Mouse (Mus musculus) limb, embryonic 15.5 days (tissue): ENCODE measurements around the gene Hyal1. TPM values are rescaled to one million over a fixed set of nuclear protein-coding genes. Genes with fewer than 3 reads are reported as not detected.

ENCODE experiments used
- ATAC-seq: fragments of 200-750 bp; cut with Nextera tagmentation; 2 replicates; pipeline ENCODE4 v1.8.0; 2017; ENCODE audit warnings: low read depth, moderate TSS enrichment; ENCODE audit not compliant: insufficient number of reproducible peaks, low FRiP score, low TSS enrichment
- H3K27ac ChIP-seq: fragments of 300-500 bp; sonication (generic); 2 replicates; pipeline ENCODE4 v1.5.1; 2015; ENCODE audit warnings: moderate library complexity, mild to moderate bottlenecking, inconsistent platforms
- H3K27me3 ChIP-seq: fragments of 300-500 bp; sonication (generic); 2 replicates; pipeline ENCODE4 v1.6.1; 2015; ENCODE audit warnings: inconsistent platforms
- H3K36me3 ChIP-seq: fragments of 300-500 bp; sonication (generic); 2 replicates; pipeline ENCODE4 v1.6.1; 2015; ENCODE audit warnings: inconsistent platforms
- H3K4me1 ChIP-seq: fragments of 300-500 bp; sonication (generic); 2 replicates; pipeline ENCODE4 v1.6.1; 2015; ENCODE audit warnings: inconsistent platforms
- H3K4me2 ChIP-seq: fragments of 300-500 bp; sonication (generic); 2 replicates; pipeline ENCODE4 v1.6.1; 2015; ENCODE audit warnings: mild to moderate bottlenecking, inconsistent platforms
- H3K4me3 ChIP-seq: fragments of 300-500 bp; sonication (generic); 2 replicates; pipeline ENCODE4 v1.5.1; 2015; ENCODE audit warnings: mild to moderate bottlenecking, inconsistent platforms
- H3K9ac ChIP-seq: fragments of 300-500 bp; sonication (generic); 2 replicates; pipeline ENCODE4 v1.6.1; 2015; ENCODE audit warnings: inconsistent platforms
- H3K9me3 ChIP-seq: fragments of 300-500 bp; sonication (generic); 2 replicates; pipeline ENCODE4 v1.6.1; 2016; ENCODE audit warnings: inconsistent platforms
- WGBS: fragments of 180-500 bp; shearing (Covaris S2); methylation state at CpG from one replicate; pipeline ENCODE4 v1.1.7; 2015; 5-methylcytosine and 5-hydroxymethylcytosine counted together
- polyA plus RNA-seq: library from polyadenylated mRNA; unstranded; fragments of >200 nt; fragmentation: Nextera tagmentation; extraction: Ambion mirVana; gene quantifications from 2 replicates; pipeline ENCODE4 v1.2.1, GENCODE M21; 2015

Gene Hyal1
- polyA plus RNA-seq, 1 experiment from 2014 or later: 12.8 TPM

GRCm38 (mm10) chr9:107606591-107606990 is 29.9 kb downstream of the Hyal1 start:
- Histone ChIP-seq H3K27me3 (no peaks in the 10 kb centered on the region), H3K9ac (no peak overlapping the region), H3K36me3 (no peaks in the 10 kb centered on the region), H3K4me3 (peak overlapping the region; percentile 31), H3K4me1 (peaks cover 87% of the 10 kb centered on the region), H3K9me3 (no peaks in the 10 kb centered on the region), H3K27ac (peak overlapping the region; percentile 69), H3K4me2 (peak overlapping the region; percentile 37)
- no peak; the same call in 1 of the 2 replicates for ATAC-seq
- 7% methylated on average over 9 of the region's 9 CpGs for WGBS

DNA sequence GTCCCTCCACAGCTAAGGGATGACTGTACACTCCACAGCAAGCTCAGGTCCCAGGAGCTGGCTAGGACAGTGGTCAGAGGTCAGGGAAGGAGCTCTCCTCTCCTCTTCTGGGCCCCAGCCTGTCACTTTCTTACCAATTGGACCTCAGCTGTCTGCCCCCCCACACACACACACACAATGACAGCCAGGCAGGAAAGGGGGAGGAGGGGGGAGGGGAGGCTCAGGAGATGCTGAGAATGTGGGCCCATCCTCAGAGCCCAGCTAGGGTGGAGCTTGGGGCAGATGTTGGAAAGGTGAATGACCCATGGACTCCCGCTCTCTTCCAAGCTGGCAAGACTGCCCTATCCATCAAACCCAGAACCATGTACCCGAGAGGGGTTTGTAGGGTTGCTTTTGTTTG is 30.3 kb downstream of the Hyal1 start:
- H3K4me2 ChIP-seq: peak overlapping the region; percentile 37
- no peaks in the 10 kb centered on the region for H3K9me3 ChIP-seq
- H3K4me1 ChIP-seq: peaks cover 89% of the 10 kb centered on the region
- H3K4me3 ChIP-seq: peak overlapping the region; percentile 31
- peak overlapping the region; percentile 69 for H3K27ac ChIP-seq
- H3K27me3 ChIP-seq: no peaks in the 10 kb centered on the region
- WGBS: 80% methylated on average over 2 of the region's 2 CpGs
- no peak overlapping the region for H3K9ac ChIP-seq
- no peaks in the 10 kb centered on the region for H3K36me3 ChIP-seq
- ATAC-seq: no peak

GRCm38 (mm10) chr9:107607653-107608245 is 31.0 kb downstream of the Hyal1 start:
- H3K9me3 ChIP-seq: no peaks in the 10 kb centered on the region
- WGBS: 55% methylated on average over 9 of the region's 9 CpGs
- no peak overlapping the region for H3K4me3 ChIP-seq
- H3K27ac ChIP-seq: peak overlapping the region; percentile 54
- peaks cover 90% of the 10 kb centered on the region for H3K4me1 ChIP-seq
- H3K9ac ChIP-seq: no peak overlapping the region
- H3K4me2 ChIP-seq: peak overlapping the region; percentile 37; the same call in 1 of the 2 replicates
- no peaks in the 10 kb centered on the region for H3K27me3 ChIP-seq
- ATAC-seq: no peak
- H3K36me3 ChIP-seq: no peaks in the 10 kb centered on the region

DNA sequence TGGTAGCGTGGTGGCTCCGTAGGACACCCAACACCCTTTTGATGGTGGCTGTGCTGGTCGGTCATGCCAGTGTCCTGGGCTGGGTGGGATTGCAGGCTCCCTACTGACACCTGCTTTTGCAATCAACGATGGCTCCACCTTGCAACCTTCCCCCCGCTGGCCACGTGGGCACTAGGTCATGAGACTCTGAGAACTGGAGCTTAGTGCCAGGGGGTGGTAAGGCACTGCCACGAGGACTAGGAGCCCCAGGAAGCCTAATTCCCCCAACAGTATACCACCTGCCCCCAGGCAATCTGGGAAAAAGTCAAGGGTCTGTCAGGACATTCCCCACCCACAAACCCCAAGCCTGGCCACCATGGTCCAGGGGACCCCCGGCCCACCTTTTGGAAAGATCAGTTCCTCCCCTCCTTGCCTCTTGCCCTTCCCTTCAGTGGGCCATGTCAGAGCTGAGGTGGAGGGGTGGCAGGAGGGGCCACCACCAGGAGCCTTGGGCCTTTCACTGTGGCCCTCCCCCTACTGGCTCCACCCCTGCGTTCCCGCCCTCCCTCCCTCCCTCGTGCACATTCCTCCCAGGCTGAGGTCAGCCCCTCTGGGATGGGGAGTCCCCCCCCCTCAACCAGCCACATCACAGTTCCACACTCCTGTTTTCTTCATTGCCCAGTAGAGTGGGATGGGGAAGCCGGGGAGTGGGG is 32.2 kb downstream of the Hyal1 start, which contains the start of gene Sema3b:
Gene Sema3b, minus strand, starts transcription at position 489 of the 692 bp plus-strand sequence.
- H3K4me2 ChIP-seq: peak within 1 kb of the TSS; percentile 37
- H3K27ac ChIP-seq: peak within 1 kb of the TSS; percentile 54
- WGBS: 34% methylated on average over 12 of the region's 12 CpGs
- H3K9ac ChIP-seq: no peak within 1 kb of the TSS
- H3K9me3 ChIP-seq: no peaks in the 10 kb centered on the region
- no peaks in the 10 kb centered on the region for H3K27me3 ChIP-seq
- H3K36me3 ChIP-seq: peaks cover 4% of the 10 kb centered on the region
- H3K4me3 ChIP-seq: no peak within 1 kb of the TSS
- H3K4me1 ChIP-seq: peaks cover 88% of the 10 kb centered on the region
- ATAC-seq: 0 out of 2 replicates have a peak, but pooled peaks have one; percentile 8

DNA sequence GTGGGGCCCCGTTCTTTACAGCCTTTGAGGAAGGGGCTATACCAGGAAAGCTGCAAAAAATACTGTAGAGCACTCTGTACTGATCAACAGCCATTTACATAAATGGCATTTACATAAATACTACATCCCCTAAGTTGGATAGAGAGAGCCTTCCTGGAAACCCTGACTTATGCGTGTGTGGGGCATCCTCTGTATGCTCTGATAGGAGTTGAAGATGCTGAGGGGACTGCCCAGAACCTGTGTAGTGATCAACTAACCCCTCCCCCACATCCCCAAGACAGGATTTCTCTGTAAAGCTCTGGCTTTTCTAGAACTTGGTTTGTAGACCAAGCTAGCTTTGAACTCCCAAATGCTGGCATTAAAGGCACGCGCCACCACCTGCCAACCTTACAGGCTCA is 32.7 kb downstream of the Hyal1 start:
- H3K27ac ChIP-seq: peak overlapping the region; percentile 54
- H3K4me3 ChIP-seq: no peak overlapping the region
- no peaks in the 10 kb centered on the region for H3K27me3 ChIP-seq
- no peak for ATAC-seq
- no peaks in the 10 kb centered on the region for H3K9me3 ChIP-seq
- peak overlapping the region; percentile 37; the same call in 1 of the 2 replicates for H3K4me2 ChIP-seq
- peaks cover 83% of the 10 kb centered on the region for H3K4me1 ChIP-seq
- WGBS: 59% methylated on average over 4 of the region's 4 CpGs
- peaks cover 10% of the 10 kb centered on the region for H3K36me3 ChIP-seq
- no peak overlapping the region for H3K9ac ChIP-seq

DNA sequence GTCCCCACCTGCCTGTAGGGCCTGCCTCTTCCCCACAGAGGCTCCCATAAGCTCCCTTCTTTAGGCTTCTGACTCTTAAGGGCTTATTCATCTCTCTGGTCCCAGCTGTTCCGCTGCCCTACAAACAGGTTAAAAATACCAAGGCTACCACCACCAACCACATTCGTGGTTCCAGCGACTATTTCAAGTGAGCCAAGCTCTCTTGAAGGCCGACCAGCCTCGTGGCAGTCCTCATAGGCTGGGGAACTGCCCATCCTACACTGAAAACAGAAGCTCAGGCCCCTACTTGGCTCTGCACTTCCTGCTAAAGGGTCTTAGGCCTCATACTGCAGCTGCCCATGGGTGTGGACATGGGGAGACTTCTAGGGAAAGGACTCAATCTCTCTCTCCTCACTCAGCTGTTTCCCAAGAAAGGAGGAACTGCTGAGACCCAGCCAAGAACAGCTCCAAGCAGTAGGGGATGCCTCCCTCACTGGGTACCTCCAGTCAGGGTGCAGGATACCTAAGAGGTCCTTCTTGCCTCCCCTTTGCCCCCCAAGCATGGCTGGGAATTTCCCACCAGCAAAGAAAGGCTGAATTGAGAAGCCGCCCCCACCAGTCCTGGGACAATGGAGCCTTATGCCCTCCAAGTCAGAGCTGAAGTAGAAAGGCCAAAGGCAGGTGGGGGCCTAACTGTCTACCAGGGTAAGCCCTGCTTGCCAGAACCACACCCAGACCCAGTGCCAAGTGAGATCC is 34.9 kb downstream of the Hyal1 start:
- Histone ChIP-seq H3K9ac (0 out of 2 replicates have a peak overlapping the region, but pooled peaks have one; percentile 24), H3K9me3 (no peaks in the 10 kb centered on the region), H3K4me1 (peaks cover 66% of the 10 kb centered on the region), H3K4me3 (no peak overlapping the region), H3K4me2 (peak overlapping the region; percentile 60), H3K27me3 (no peaks in the 10 kb centered on the region), H3K27ac (peak overlapping the region; percentile 94), H3K36me3 (peaks cover 32% of the 10 kb centered on the region)
- ATAC-seq: no peak
- 60% methylated on average over 6 of the region's 6 CpGs for WGBS

DNA sequence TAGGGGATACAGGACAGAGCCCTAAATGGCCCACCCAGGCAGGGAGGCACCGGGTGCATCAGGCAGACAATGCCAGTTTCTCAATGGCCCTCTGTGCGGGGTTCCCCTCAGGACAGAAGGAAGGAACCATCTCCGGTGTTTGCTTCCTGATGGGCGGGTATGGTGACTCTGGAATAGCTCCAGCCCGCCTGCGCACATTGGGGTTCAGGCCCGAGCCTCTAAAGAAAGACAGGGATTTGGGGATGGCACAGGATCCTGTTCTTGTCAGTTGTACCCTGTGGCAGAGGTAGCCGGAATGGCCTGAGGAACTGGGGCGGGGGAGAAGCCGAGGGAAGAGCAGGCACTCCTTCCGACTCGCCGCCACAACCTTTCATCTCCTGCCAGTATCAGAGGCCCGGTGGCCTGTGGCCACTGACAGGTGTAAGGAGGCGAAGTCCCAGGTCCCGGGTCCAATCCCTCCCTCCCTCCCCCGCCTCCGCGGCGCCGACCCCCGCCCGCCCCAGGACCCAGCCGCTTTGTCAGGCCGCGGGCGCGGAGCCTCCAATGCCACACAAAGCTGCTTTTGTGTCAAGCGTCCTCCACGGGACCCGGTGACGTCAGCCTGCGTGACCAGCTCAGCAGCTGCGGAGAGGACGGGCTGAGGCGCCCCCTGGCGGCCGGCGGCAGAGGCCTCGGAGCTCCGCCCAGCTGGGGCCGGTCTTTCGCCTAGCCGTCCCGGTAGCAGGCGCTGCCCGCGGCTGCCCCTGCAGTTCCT is 35.6 kb downstream of the Hyal1 start:
- 5% methylated on average over 42 of the region's 48 CpGs for WGBS
- H3K4me1 ChIP-seq: peaks cover 59% of the 10 kb centered on the region

GRCm38 (mm10) chr9:107612945-107613569 is 36.3 kb downstream of the Hyal1 start:
- Histone ChIP-seq H3K9me3 (no peaks in the 10 kb centered on the region), H3K9ac (0 out of 2 replicates have a peak overlapping the region, but pooled peaks have one; percentile 14), H3K27me3 (no peaks in the 10 kb centered on the region), H3K27ac (peak overlapping the region; percentile 94), H3K4me3 (peak overlapping the region; percentile 37), H3K36me3 (peaks cover 42% of the 10 kb centered on the region), H3K4me2 (peak overlapping the region; percentile 60), H3K4me1 (peaks cover 54% of the 10 kb centered on the region)
- 9% methylated on average over 12 of the region's 12 CpGs for WGBS
- ATAC-seq: no peak

More for the DNA sequence above, 35.6 kb downstream of the Hyal1 start:
- peaks cover 37% of the 10 kb centered on the region for H3K36me3 ChIP-seq
- 0 out of 2 replicates have a peak overlapping the region, but pooled peaks have one; percentile 24 for H3K9ac ChIP-seq
- H3K4me2 ChIP-seq: peak overlapping the region; percentile 60
- H3K27me3 ChIP-seq: no peaks in the 10 kb centered on the region
- peak overlapping the region; percentile 94 for H3K27ac ChIP-seq
- H3K9me3 ChIP-seq: no peaks in the 10 kb centered on the region
- peak; percentile 90 for ATAC-seq
- peak overlapping the region; percentile 37 for H3K4me3 ChIP-seq

GRCm38 (mm10) chr9:107615035-107615434 is 38.3 kb downstream of the Hyal1 start:
- Histone ChIP-seq H3K4me1 (peaks cover 46% of the 10 kb centered on the region), H3K27me3 (no peaks in the 10 kb centered on the region), H3K27ac (no peak overlapping the region; the same call in 1 of the 2 replicates), H3K4me2 (no peak overlapping the region), H3K36me3 (peaks cover 62% of the 10 kb centered on the region), H3K9ac (no peak overlapping the region), H3K9me3 (no peaks in the 10 kb centered on the region), H3K4me3 (no peak overlapping the region)
- ATAC-seq: no peak
- 90% methylated on average over 4 of the region's 4 CpGs for whole genome bisulfite sequencing

GRCm38 (mm10) chr9:107617461-107617860 is 40.7 kb downstream of the Hyal1 start:
- Histone ChIP-seq H3K9ac (no peak overlapping the region), H3K4me2 (no peak overlapping the region), H3K36me3 (peaks cover 71% of the 10 kb centered on the region), H3K4me3 (no peak overlapping the region), H3K4me1 (peaks cover 28% of the 10 kb centered on the region), H3K27ac (no peak overlapping the region), H3K27me3 (no peaks in the 10 kb centered on the region), H3K9me3 (no peaks in the 10 kb centered on the region)
- ATAC-seq: no peak
- WGBS: 80% methylated on average over 2 of the region's 2 CpGs

GRCm38 (mm10) chr9:107618098-107618497 is 41.4 kb downstream of the Hyal1 start:
- Histone ChIP-seq H3K4me1 (peaks cover 21% of the 10 kb centered on the region), H3K4me2 (no peak overlapping the region), H3K36me3 (peaks cover 74% of the 10 kb centered on the region), H3K9ac (no peak overlapping the region), H3K27me3 (no peaks in the 10 kb centered on the region), H3K9me3 (no peaks in the 10 kb centered on the region), H3K27ac (peak overlapping the region; percentile 61; the same call in 1 of the 2 replicates), H3K4me3 (no peak overlapping the region)
- no peak for ATAC-seq
- WGBS: 81% methylated on average over 6 of the region's 6 CpGs
